Mouse (Mus musculus) megakaryocyte, embryonic 14.5 days (primary cell): ENCODE measurements around the gene Gas2l3.

ENCODE experiments used
- FLI1 ChIP-seq: IDR thresholded peaks from 2 replicates; pipeline ENCODE4 v1.6.1; 2012; ENCODE audit warnings: low read length, inconsistent platforms, mixed read lengths
- GATA1 ChIP-seq: IDR thresholded peaks from 3 replicates; pipeline ENCODE4 v1.6.1; 2012; ENCODE audit warnings: mixed read lengths, low read length, inconsistent platforms, borderline replicate concordance

GRCm38 (mm10) chr10:89460972-89461371 lies 17.2 kb upstream of the Gas2l3 start:
- TF ChIP-seq GATA1, result no peak
- no peak for TF ChIP-seq FLI1
